Mouse (Mus musculus): ENCODE results near the gene Cds1.
"Not testable (repeated sequence)": the region's sequence is repeated elsewhere in the genome, so short reads cannot be mapped to it uniquely, and the experiment has no call there.

Cds1 gene

GRCm38 (mm10) chr5:101832042-101832441 lies 67.1 kb downstream of the Cds1 start:
- no peak for DNase-seq

- no peak for DNase-seq
Observed at GRCm38 (mm10) chr5:101832991-101833390, 68.1 kb downstream of the Cds1 start.

- peak in 1 of 2 experiments; percentile 8 for DNase-seq
Observed at GRCm38 (mm10) chr5:101833875-101834274, 68.9 kb downstream of the Cds1 start.

- DNase-seq, result no peak
Observed at GRCm38 (mm10) chr5:101836221-101836620, 71.3 kb downstream of the Cds1 start.

GRCm38 (mm10) chr5:101837605-101838004 lies 72.7 kb downstream of the Cds1 start:
- DNase-seq, result not testable (repeated sequence)

GRCm38 (mm10) chr5:101840476-101840875 lies 75.5 kb downstream of the Cds1 start:
- DNase-seq, result no peak

GRCm38 (mm10) chr5:101845011-101845410 lies 80.1 kb downstream of the Cds1 start:
- no peak for DNase-seq

GRCm38 (mm10) chr5:101845930-101846329 lies 81.0 kb downstream of the Cds1 start:
- no peak for DNase-seq

- no peak for DNase-seq
Observed at GRCm38 (mm10) chr5:101847323-101847722, 82.4 kb downstream of the Cds1 start.

- DNase-seq, result no peak
Observed at GRCm38 (mm10) chr5:101847762-101848161, 82.8 kb downstream of the Cds1 start.

- no peak for DNase-seq
Observed at GRCm38 (mm10) chr5:101851133-101851532, 86.2 kb downstream of the Cds1 start.

- DNase-seq, result no peak
Observed at GRCm38 (mm10) chr5:101852116-101852680, 87.3 kb downstream of the Cds1 start.

GRCm38 (mm10) chr5:101854100-101854499 lies 89.2 kb downstream of the Cds1 start:
- no peak for DNase-seq

- no peak for DNase-seq
Observed at GRCm38 (mm10) chr5:101854667-101855066, 89.7 kb downstream of the Cds1 start.

- DNase-seq, result no peak
Observed at GRCm38 (mm10) chr5:101855475-101855874, 90.5 kb downstream of the Cds1 start.

- DNase-seq, result no peak
Observed at GRCm38 (mm10) chr5:101858891-101859436, 94.0 kb downstream of the Cds1 start.

- no peak for DNase-seq
Observed at GRCm38 (mm10) chr5:101861786-101862571, 97.0 kb downstream of the Cds1 start.

- DNase-seq, result no peak
Observed at GRCm38 (mm10) chr5:101862651-101863050, 97.7 kb downstream of the Cds1 start.

- DNase-seq, result no peak
Observed at GRCm38 (mm10) chr5:101863946-101864345, 99.0 kb downstream of the Cds1 start.

- DNase-seq, result no peak
Observed at GRCm38 (mm10) chr5:101866722-101867121, 101.8 kb downstream of the Cds1 start.
